Mouse (Mus musculus) small intestine, adult 2 months (tissue): ENCODE measurements around the gene Mier2.

ENCODE experiments used
- CTCF ChIP-seq: fragments of 200-500 bp; IDR thresholded peaks from 2 replicates; pipeline ENCODE4 v1.5.1; 2012; ENCODE audit warnings: low read depth, mild to moderate bottlenecking, control low read depth, inconsistent platforms, low read length, moderate library complexity, mixed read lengths; ENCODE audit not compliant: insufficient replicate concordance, insufficient read length; ENCODE audit errors: extremely low read depth
- POLR2A ChIP-seq: fragments of 200-500 bp; IDR thresholded peaks from 2 replicates; pipeline ENCODE4 v1.6.1; 2012; ENCODE audit warnings: low read depth, mild to moderate bottlenecking, control low read depth, inconsistent platforms, low read length, moderate library complexity

- TF ChIP-seq POLR2A: no peak
- no peak for TF ChIP-seq CTCF
Observed at GRCm38 (mm10) chr10:79569921-79570320, 14.9 kb upstream of the Mier2 start.
